Mouse (Mus musculus): ENCODE measurements around the gene Ctla4. TPM values are rescaled to one million over a fixed set of nuclear protein-coding genes. Genes with fewer than 3 reads are reported as not detected.

Ctla4 gene
- polyA plus RNA-seq (2015; fragmentation: Nextera tagmentation; extraction: Ambion mirVana), result 0.13 TPM in 1 of 2 replicates, not detected in the other

DNA sequence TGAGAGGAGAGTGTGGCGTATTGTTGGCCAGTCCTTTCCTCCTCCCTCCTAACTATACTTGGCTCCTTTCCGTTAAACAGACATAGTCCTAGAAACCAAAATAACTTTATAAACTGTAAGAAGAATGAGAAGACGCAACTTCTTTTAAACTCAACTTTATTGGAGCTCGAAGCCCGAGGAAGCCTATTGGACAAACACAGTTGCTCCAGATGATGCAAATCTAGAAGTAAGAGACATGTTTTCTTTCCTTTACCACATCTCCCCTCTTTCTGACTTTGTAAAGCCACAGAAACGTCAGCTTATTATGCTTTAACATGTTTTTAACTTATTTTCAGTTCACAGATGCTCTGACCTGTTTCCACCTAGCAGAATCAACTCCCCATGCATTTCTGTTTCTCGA, at the start of gene Ctla4:
Ctla4 (plus strand) TSS at position 20 of the 400 bp plus-strand sequence.
- Histone ChIP-seq H3K9me3 (no peaks in the 10 kb centered on the region), H3K4me3 (no peak within 1 kb of the TSS), H3K36me3 (no peaks in the 10 kb centered on the region), H3K4me2 (no peak within 1 kb of the TSS), H3K27me3 (replicated peaks) (no peaks in the 10 kb centered on the region), H3K9ac (no peak within 1 kb of the TSS), H3K27ac (replicated peaks) (no peak within 1 kb of the TSS), H3K4me1 (no peaks in the 10 kb centered on the region)
- 79% methylated on average over 7 of the region's 7 CpGs for WGBS
- no peak for ATAC-seq (ENCODE audit: extremely low read depth, insufficient number of reproducible peaks, low FRiP score, low TSS enrichment)

- Histone ChIP-seq H3K27me3 (replicated peaks) (no peaks in the 10 kb centered on the region), H3K9me3 (no peaks in the 10 kb centered on the region), H3K4me3 (no peak overlapping the region), H3K4me1 (no peaks in the 10 kb centered on the region), H3K9ac (no peak overlapping the region), H3K4me2 (no peak overlapping the region), H3K36me3 (no peaks in the 10 kb centered on the region), H3K27ac (replicated peaks) (no peak overlapping the region)
- no peak for ATAC-seq (ENCODE audit: extremely low read depth, insufficient number of reproducible peaks, low FRiP score, low TSS enrichment)
- WGBS, result 65% methylated on average over 1 of the region's 1 CpGs
These were observed 47.6 kb upstream of the Ctla4 start for GRCm38 (mm10) chr1:60839161-60839560.

DNA sequence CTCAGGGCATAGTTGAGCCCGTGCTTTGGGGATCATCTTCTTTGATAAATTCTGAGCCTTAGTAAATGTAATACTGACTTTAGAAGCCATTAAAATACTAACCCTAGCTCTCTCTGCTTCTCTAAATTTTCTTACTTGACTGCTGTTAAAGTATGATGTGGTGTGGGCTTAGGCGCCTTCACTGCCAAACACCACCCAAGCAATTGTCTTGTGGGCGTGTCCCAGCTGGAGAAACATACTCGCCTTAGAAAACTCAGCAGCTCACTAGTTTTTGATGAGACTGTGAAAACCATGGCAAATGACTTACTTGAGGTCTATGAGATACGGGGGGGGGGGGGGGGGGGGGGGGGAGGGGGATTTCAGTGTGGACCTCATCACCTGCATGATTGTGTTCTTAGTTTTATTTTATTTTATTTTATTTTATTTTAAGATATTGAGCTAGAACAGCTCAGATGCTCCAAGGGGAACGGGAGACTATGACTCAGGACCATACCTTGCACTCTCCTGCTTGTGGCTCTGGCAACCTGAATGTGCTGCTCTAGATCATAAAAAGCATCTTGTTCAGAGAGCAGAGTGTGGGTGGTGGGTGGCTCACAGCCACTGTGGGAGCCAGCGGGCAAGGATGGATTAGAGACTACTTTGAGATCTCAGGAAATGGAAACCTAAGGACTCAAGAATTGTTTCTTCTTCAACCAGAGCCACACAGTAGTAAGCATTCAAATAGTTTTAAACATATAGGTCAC, 41.3 kb upstream of the Ctla4 start:
- WGBS, result 78% methylated on average over 7 of the region's 7 CpGs
- no peak overlapping the region for H3K4me2 ChIP-seq
- no peaks in the 10 kb centered on the region for H3K36me3 ChIP-seq
- ATAC-seq (ENCODE audit: extremely low read depth, insufficient number of reproducible peaks, low FRiP score, low TSS enrichment), result no peak
- H3K4me3 ChIP-seq, result no peak overlapping the region
- no peaks in the 10 kb centered on the region for H3K9me3 ChIP-seq
- no peak overlapping the region for H3K27ac ChIP-seq (replicated peaks)
- H3K27me3 ChIP-seq (replicated peaks), result no peaks in the 10 kb centered on the region
- H3K4me1 ChIP-seq, result peaks cover 5% of the 10 kb centered on the region; the same call in 1 of the 2 replicates
- no peak overlapping the region for H3K9ac ChIP-seq

DNA sequence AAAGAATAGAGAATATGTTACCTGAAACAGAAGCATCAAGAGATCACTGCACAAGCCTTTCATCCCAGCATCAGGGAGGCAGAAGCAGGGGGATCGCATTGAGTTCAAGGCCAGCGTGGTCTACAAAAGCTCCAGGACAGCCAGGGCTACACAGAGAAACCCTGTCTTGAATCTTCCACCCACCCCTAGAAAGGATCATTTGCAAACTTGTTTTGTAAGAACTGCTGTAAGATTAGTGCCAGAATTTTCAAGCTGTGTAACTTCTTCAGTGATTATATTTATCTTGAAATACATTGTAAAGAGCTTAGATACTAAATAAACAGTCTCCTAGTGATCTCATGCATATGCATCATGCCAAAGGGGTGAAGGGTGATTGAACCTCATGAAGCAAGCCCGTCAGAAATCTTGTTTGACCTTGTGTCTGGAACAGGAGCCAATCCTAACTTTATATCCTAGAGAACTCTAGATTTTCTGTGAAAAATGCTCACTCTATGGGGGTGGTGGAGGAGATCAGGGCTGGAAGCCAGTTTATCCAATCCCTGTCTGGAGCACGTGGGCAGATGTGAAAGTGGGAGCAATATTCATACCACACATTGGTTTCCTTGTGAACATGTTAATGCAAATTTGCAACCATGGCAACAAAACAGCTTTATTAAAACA, 40.1 kb upstream of the Ctla4 start:
- Histone ChIP-seq H3K27me3 (replicated peaks) (no peaks in the 10 kb centered on the region), H3K36me3 (no peaks in the 10 kb centered on the region), H3K4me3 (no peak overlapping the region), H3K4me2 (no peak overlapping the region), H3K9me3 (no peaks in the 10 kb centered on the region), H3K27ac (replicated peaks) (0 out of 2 replicates have a peak overlapping the region, but pooled peaks have one; percentile 15), H3K9ac (no peak overlapping the region), H3K4me1 (peaks cover 18% of the 10 kb centered on the region)
- 70% methylated on average over 4 of the region's 4 CpGs for WGBS
- ATAC-seq (ENCODE audit: extremely low read depth, insufficient number of reproducible peaks, low FRiP score, low TSS enrichment), result no peak

DNA sequence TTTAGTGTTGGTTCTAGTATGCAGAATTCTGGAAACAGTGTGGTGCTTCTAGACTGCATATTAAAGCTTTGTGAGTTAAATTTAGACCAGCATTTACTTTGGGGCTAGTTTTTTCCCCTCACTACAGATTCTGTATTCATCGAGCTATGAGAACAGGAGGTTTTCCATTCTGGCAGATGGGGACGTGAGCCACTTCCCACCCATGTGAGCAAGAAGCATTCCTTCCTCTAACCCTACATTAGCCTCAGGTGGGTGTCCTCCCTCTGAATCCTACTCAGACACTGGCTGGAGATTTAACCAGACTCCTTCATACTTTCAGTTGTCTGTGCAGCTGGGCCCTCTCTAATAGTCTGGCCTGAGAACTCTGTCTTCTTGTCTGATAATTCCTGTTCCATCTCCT, 37.7 kb upstream of the Ctla4 start:
- Histone ChIP-seq H3K4me3 (no peak overlapping the region), H3K9me3 (no peaks in the 10 kb centered on the region), H3K4me1 (peaks cover 39% of the 10 kb centered on the region), H3K4me2 (no peak overlapping the region), H3K27ac (replicated peaks) (no peak overlapping the region), H3K9ac (no peak overlapping the region), H3K27me3 (replicated peaks) (no peaks in the 10 kb centered on the region), H3K36me3 (no peaks in the 10 kb centered on the region)
- WGBS, result 59% methylated on average over 2 of the region's 2 CpGs
- ATAC-seq (ENCODE audit: extremely low read depth, insufficient number of reproducible peaks, low FRiP score, low TSS enrichment), result no peak

DNA sequence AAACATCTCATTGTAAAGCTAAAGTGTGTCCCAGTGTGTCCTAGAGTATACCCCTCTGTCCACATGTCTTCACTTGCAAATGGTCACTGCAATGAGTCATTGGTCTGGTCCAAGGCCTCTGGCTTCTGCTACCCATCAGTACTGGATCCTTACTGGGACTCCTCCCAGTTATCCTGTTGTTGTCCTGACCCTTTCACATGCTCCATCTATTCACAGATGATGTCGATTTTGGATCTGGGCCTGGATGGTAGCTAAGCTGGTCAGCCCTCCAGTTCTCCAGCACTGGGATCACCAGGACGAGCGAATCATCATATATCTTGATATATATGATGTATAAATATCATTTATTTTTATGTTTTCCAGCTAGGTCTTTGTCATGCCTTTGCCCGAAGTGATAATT, 37.0 kb upstream of the Ctla4 start:
- no peaks in the 10 kb centered on the region for H3K9me3 ChIP-seq
- 83% methylated on average over 4 of the region's 4 CpGs for WGBS
- no peak for ATAC-seq (ENCODE audit: extremely low read depth, insufficient number of reproducible peaks, low FRiP score, low TSS enrichment)

DNA sequence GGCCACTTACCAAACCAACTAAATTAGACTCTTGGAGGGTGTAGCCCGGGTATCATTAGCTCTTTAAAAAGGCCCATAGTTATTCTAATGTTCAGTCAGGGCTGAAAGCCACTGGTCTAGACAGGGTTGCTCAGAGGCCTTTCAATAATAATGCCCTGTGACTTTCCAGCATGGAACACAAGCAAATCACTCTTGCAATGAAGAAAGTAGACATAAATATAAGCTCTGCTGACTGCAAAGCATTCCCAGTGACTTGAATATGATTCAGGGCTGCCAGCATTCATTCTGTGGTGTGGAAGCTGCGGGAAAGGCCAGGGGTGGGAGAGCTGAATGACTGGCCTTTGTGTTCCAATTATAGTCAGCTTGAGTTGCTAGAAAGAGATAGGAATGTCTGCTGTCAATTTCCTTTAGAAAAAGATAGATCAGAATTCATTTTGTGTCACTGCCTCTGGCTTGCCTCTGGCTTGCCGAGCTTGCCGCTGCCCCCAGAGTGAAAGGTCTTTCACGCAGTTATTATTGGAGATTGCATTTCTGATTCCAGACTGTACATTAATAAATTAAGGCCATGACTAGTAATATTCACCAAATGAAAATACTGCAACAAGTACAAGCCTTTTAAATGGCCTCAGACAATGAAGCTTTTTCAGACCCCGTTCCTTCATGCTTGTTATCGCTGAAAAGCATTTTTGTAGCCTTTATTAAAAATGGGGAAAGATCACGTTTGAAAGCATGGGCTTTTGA, 35.6 kb upstream of the Ctla4 start:
- no peak for ATAC-seq (ENCODE audit: extremely low read depth, insufficient number of reproducible peaks, low FRiP score, low TSS enrichment)
- Histone ChIP-seq H3K4me3 (no peak overlapping the region), H3K27ac (replicated peaks) (peak overlapping the region; percentile 68), H3K36me3 (no peaks in the 10 kb centered on the region), H3K9ac (peak overlapping the region; percentile 8; the same call in 1 of the 2 replicates), H3K27me3 (replicated peaks) (no peaks in the 10 kb centered on the region), H3K9me3 (no peaks in the 10 kb centered on the region), H3K4me2 (no peak overlapping the region), H3K4me1 (peaks cover 39% of the 10 kb centered on the region)
- 50% methylated on average over 8 of the region's 8 CpGs for WGBS

More for the DNA sequence above, 37.0 kb upstream of the Ctla4 start:
- Histone ChIP-seq H3K9ac (no peak overlapping the region), H3K27me3 (replicated peaks) (no peaks in the 10 kb centered on the region), H3K27ac (replicated peaks) (no peak overlapping the region), H3K36me3 (no peaks in the 10 kb centered on the region), H3K4me2 (no peak overlapping the region), H3K4me1 (peaks cover 39% of the 10 kb centered on the region), H3K4me3 (no peak overlapping the region)

- no peak for ATAC-seq (ENCODE audit: extremely low read depth, insufficient number of reproducible peaks, low FRiP score, low TSS enrichment)
- H3K36me3 ChIP-seq, result no peaks in the 10 kb centered on the region
- no peak overlapping the region for H3K4me3 ChIP-seq
- no peaks in the 10 kb centered on the region for H3K27me3 ChIP-seq (replicated peaks)
- H3K4me2 ChIP-seq, result no peak overlapping the region
- 50% methylated on average over 10 of the region's 10 CpGs for WGBS
- H3K9ac ChIP-seq, result no peak overlapping the region
- no peaks in the 10 kb centered on the region for H3K9me3 ChIP-seq
- H3K27ac ChIP-seq (replicated peaks), result no peak overlapping the region
- peaks cover 39% of the 10 kb centered on the region for H3K4me1 ChIP-seq
These were observed 34.6 kb upstream of the Ctla4 start for GRCm38 (mm10) chr1:60852075-60852769.

DNA sequence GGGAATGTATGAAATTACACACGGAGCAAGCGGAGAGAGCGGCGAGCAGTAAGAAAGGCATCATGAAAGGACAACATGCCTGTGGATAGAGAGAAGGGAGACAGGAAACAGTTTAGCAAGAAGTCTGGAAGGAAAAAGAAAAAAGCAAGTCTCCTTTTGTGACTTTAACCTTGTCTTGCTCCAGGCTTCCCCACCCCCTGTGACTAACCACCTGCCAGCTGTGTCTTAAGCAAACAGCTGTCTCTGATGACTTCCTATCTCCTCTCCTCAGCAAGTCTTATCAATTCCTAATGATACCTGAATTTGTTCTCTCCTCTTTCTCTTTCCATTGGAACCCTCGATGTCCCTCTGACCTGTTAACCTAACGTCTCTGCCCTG, 34.0 kb upstream of the Ctla4 start:
- Histone ChIP-seq H3K9ac (no peak overlapping the region), H3K36me3 (no peaks in the 10 kb centered on the region), H3K9me3 (no peaks in the 10 kb centered on the region), H3K27me3 (replicated peaks) (no peaks in the 10 kb centered on the region), H3K27ac (replicated peaks) (no peak overlapping the region), H3K4me1 (peaks cover 41% of the 10 kb centered on the region), H3K4me3 (no peak overlapping the region), H3K4me2 (no peak overlapping the region)
- WGBS, result 71% methylated on average over 6 of the region's 6 CpGs
- ATAC-seq (ENCODE audit: extremely low read depth, insufficient number of reproducible peaks, low FRiP score, low TSS enrichment), result no peak

- Histone ChIP-seq H3K27me3 (replicated peaks) (no peaks in the 10 kb centered on the region), H3K27ac (replicated peaks) (no peak overlapping the region), H3K4me3 (no peak overlapping the region), H3K36me3 (no peaks in the 10 kb centered on the region), H3K9ac (no peak overlapping the region), H3K4me1 (peaks cover 46% of the 10 kb centered on the region), H3K9me3 (no peaks in the 10 kb centered on the region), H3K4me2 (no peak overlapping the region)
- no peak for ATAC-seq (ENCODE audit: extremely low read depth, insufficient number of reproducible peaks, low FRiP score, low TSS enrichment)
- 47% methylated on average over 7 of the region's 7 CpGs for WGBS
These were observed 33.4 kb upstream of the Ctla4 start for GRCm38 (mm10) chr1:60853330-60853956.

DNA sequence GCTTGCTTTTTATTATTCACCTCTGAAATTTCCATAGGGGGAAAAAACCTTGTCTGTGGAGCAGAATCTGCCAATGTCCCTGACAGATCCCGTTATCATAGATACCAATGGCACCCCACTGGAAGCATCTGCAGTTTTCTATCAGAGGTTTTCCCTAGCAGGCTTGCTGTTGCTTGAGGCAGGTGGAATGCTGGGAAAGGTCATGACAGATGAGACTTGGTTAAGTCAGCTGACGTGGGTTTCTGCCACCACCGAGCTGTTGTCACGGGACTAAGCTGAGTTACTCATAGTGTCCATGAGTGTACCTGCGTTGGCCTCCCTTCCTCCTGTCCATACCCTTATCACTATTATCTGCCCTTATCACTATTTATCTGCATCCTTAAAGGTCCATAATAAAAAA, 32.8 kb upstream of the Ctla4 start:
- WGBS, result 79% methylated on average over 5 of the region's 5 CpGs
- no peaks in the 10 kb centered on the region for H3K9me3 ChIP-seq

More for the DNA sequence above, 32.8 kb upstream of the Ctla4 start:
- Histone ChIP-seq H3K4me1 (peaks cover 49% of the 10 kb centered on the region), H3K4me3 (no peak overlapping the region), H3K27ac (replicated peaks) (no peak overlapping the region), H3K27me3 (replicated peaks) (no peaks in the 10 kb centered on the region), H3K9ac (no peak overlapping the region), H3K4me2 (no peak overlapping the region), H3K36me3 (no peaks in the 10 kb centered on the region)
- no peak for ATAC-seq (ENCODE audit: extremely low read depth, insufficient number of reproducible peaks, low FRiP score, low TSS enrichment)
